ENCODE assay signal across 25 mouse cellular contexts in the genomic region with DNA sequence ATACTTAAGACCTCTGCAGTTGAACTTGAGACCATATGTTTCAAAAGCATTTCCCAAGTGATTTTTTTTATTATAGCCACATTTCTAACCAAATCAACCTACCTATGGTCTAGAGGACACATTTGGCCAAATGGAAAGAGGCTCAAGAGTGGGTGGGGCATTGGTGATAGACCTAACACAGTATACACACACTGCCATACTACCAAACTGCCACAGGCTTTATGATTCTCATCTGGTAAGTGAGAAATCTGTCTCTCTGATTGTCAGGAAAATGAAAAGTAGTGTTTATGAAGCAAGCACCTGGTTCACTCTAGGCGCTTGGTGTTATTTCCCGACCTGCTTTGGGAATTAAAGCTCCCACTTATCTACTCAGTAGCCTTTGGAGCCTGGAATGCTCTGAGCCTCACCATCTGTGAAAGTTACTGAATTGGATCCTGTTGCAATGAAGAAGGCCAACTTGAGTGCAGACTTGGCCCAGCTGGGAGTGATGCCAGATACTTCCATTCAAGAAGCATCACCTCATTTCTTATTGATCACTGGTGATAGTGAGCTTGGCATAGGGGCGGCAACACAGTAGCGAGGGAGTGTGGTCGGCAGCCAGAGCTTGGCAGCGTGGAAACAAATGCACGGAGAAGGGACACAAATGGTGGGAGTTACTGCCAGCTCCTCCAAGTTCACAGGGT.
DNase-seq lines count a peak whose midpoint lies in the region; ATAC-seq and TF ChIP-seq lines count a peak whose summit lies in the region.
"Had no signal": no experiment of that assay in that cellular context is flagged by ENCODE, and none has a peak within 500 bp of the region (broad histone marks: within the 10 kb centered on the region; RNA-seq: fewer than 3 reads in every experiment).

No protein-coding gene starts in this region.

- no peak overlapping the region for H3K9ac ChIP-seq in forebrain, embryonic 14.5 days (ENCODE audit: low read length)
- no peak overlapping the region for H3K9ac ChIP-seq in forebrain, embryonic 11.5 days (ENCODE audit: low read length)
- H3K9ac ChIP-seq in lung, embryonic 14.5 days = no peak overlapping the region
- H3K9ac ChIP-seq in heart, embryonic 11.5 days (ENCODE audit: low read depth, low read length) = no peak overlapping the region
- H3K9ac ChIP-seq: embryonic facial prominence, embryonic 12.5 days; limb, embryonic 13.5 days; midbrain, embryonic 15.5 days; stomach, embryonic 15.5 days had no signal

- no peaks in the 10 kb centered on the region for H3K4me1 ChIP-seq in forebrain, embryonic 14.5 days (ENCODE audit: control insufficient read depth, insufficient read depth, low read length)
- H3K4me1 ChIP-seq in forebrain, embryonic 11.5 days (replicated peaks; ENCODE audit: control insufficient read depth, insufficient read depth, low read length) = no peaks in the 10 kb centered on the region
- no peaks in the 10 kb centered on the region for H3K4me1 ChIP-seq in lung, embryonic 14.5 days (ENCODE audit: insufficient read depth)
- no peaks in the 10 kb centered on the region for H3K4me1 ChIP-seq in heart, embryonic 11.5 days (ENCODE audit: control insufficient read depth, insufficient read depth, low read length)
- H3K4me1 ChIP-seq: embryonic facial prominence, embryonic 12.5 days; midbrain, embryonic 15.5 days; stomach, embryonic 15.5 days had no signal

- no peak for TF ChIP-seq POLR2A in brain, embryonic 14.5 days (IDR thresholded peaks at IDR 0.05; ENCODE audit: borderline replicate concordance, extremely low read depth, insufficient read depth, insufficient read length, poor library complexity, severe bottlenecking)

- peak; percentile 48; the same call in 1 of the 2 replicates for ATAC-seq in forebrain, embryonic 14.5 days
- no peak for ATAC-seq in forebrain, embryonic 11.5 days (replicated peaks; ENCODE audit: low FRiP score)
- no peak for ATAC-seq in lung, embryonic 14.5 days (ENCODE audit: insufficient read depth)
- 0 out of 2 replicates have a peak, but pooled peaks have one; percentile 36 for ATAC-seq in common myeloid progenitor, adult 5-6 weeks (replicated peaks; ENCODE audit: low read depth, poor library complexity, severe bottlenecking)
- no peak for ATAC-seq in heart, embryonic 11.5 days (replicated peaks; ENCODE audit: insufficient number of reproducible peaks, low FRiP score, low TSS enrichment)
- ATAC-seq: intestine, postnatal 0 days; midbrain, embryonic 15.5 days had no signal

- H3K4me3 ChIP-seq in forebrain, embryonic 14.5 days (ENCODE audit: low read depth, low read length) = no peak overlapping the region
- no peak overlapping the region for H3K4me3 ChIP-seq in forebrain, embryonic 11.5 days (ENCODE audit: low read depth, low read length)
- no peak overlapping the region for H3K4me3 ChIP-seq in lung, embryonic 14.5 days (ENCODE audit: low read depth, low read length)
- H3K4me3 ChIP-seq in heart, embryonic 11.5 days (ENCODE audit: low read depth, low read length) = no peak overlapping the region
- H3K4me3 ChIP-seq: embryonic facial prominence, embryonic 12.5 days; limb, embryonic 13.5 days; midbrain, embryonic 15.5 days; stomach, embryonic 15.5 days had no signal

- peak; percentile 75 for DNase-seq in forebrain, embryonic 14.5 days (ENCODE audit: low spot score)
- no peak for DNase-seq in forebrain, embryonic 11.5 days (ENCODE audit: low spot score)
- DNase-seq in lung, embryonic 14.5 days = peak; percentile 68
- DNase-seq in lung, postnatal 4 days = no peak
- DNase-seq in brain, embryonic 14.5 days (ENCODE audit: low read depth) = peak; percentile 87
- DNase-seq in testis, postnatal 10 days (ENCODE audit: low spot score) = no peak
- DNase-seq: adrenal gland, adult 2 months; adrenal gland, postnatal 36 days; B cell, adult 2 months; cerebellum, adult 11 months; cerebellum, adult 9-11 months; gastrocnemius, postnatal 10 days; heart, postnatal 14 days; kidney, adult 9 months; kidney, postnatal 10 days; lung, postnatal 10 days; thymus, postnatal 14 days had no signal

- no peaks in the 10 kb centered on the region for H3K9me3 ChIP-seq in forebrain, embryonic 14.5 days (replicated peaks; ENCODE audit: control insufficient read depth, low read length)
- H3K9me3 ChIP-seq in forebrain, embryonic 11.5 days (ENCODE audit: control insufficient read depth, low read length) = no peaks in the 10 kb centered on the region
- no peaks in the 10 kb centered on the region for H3K9me3 ChIP-seq in lung, embryonic 14.5 days (ENCODE audit: low read depth, low read length)
- no peaks in the 10 kb centered on the region for H3K9me3 ChIP-seq in heart, embryonic 11.5 days (replicated peaks; ENCODE audit: control insufficient read depth, low read length)
- H3K9me3 ChIP-seq: embryonic facial prominence, embryonic 12.5 days; limb, embryonic 13.5 days; midbrain, embryonic 15.5 days; stomach, embryonic 15.5 days had no signal

- no peak overlapping the region for H3K27ac ChIP-seq in forebrain, embryonic 14.5 days (ENCODE audit: low read depth, low read length)
- H3K27ac ChIP-seq in forebrain, embryonic 11.5 days (ENCODE audit: low read depth, low read length) = no peak overlapping the region
- no peak overlapping the region for H3K27ac ChIP-seq in lung, embryonic 14.5 days (ENCODE audit: low read depth)
- no peak overlapping the region for H3K27ac ChIP-seq in heart, embryonic 11.5 days (ENCODE audit: low read depth, low read length)
- H3K27ac ChIP-seq: embryonic facial prominence, embryonic 12.5 days; limb, embryonic 13.5 days; midbrain, embryonic 15.5 days; stomach, embryonic 15.5 days had no signal

- H3K36me3 ChIP-seq in forebrain, embryonic 14.5 days (ENCODE audit: control insufficient read depth, insufficient read depth, low read length) = no peaks in the 10 kb centered on the region
- H3K36me3 ChIP-seq in forebrain, embryonic 11.5 days (ENCODE audit: control insufficient read depth, insufficient read depth, low read length) = no peaks in the 10 kb centered on the region
- H3K36me3 ChIP-seq in lung, embryonic 14.5 days (ENCODE audit: insufficient read depth) = no peaks in the 10 kb centered on the region
- H3K36me3 ChIP-seq in heart, embryonic 11.5 days (ENCODE audit: control insufficient read depth, insufficient read depth, low read length) = no peaks in the 10 kb centered on the region
- H3K36me3 ChIP-seq: embryonic facial prominence, embryonic 12.5 days; limb, embryonic 13.5 days; midbrain, embryonic 15.5 days; stomach, embryonic 15.5 days had no signal

- no peak overlapping the region for H3K4me2 ChIP-seq in forebrain, embryonic 14.5 days (ENCODE audit: low read length)
- no peak overlapping the region for H3K4me2 ChIP-seq in forebrain, embryonic 11.5 days (ENCODE audit: low read depth, low read length, severe bottlenecking)
- H3K4me2 ChIP-seq in lung, embryonic 14.5 days = no peak overlapping the region
- no peak overlapping the region for H3K4me2 ChIP-seq in heart, embryonic 11.5 days
- H3K4me2 ChIP-seq: embryonic facial prominence, embryonic 12.5 days; limb, embryonic 13.5 days; liver, embryonic 11.5 days; midbrain, embryonic 15.5 days; stomach, embryonic 15.5 days had no signal

- no peaks in the 10 kb centered on the region for H3K27me3 ChIP-seq in forebrain, embryonic 14.5 days (replicated peaks; ENCODE audit: control insufficient read depth, insufficient read depth, low read length)
- H3K27me3 ChIP-seq in forebrain, embryonic 11.5 days (ENCODE audit: control insufficient read depth, insufficient read depth, low read length) = no peaks in the 10 kb centered on the region
- H3K27me3 ChIP-seq in lung, embryonic 14.5 days (ENCODE audit: insufficient read depth, low read length) = no peaks in the 10 kb centered on the region
- no peaks in the 10 kb centered on the region for H3K27me3 ChIP-seq in heart, embryonic 11.5 days (ENCODE audit: control insufficient read depth, insufficient read depth, low read length)
- H3K27me3 ChIP-seq: embryonic facial prominence, embryonic 12.5 days; limb, embryonic 13.5 days; midbrain, embryonic 15.5 days; stomach, embryonic 15.5 days had no signal

- 61% methylated on average over 7 of the region's 7 CpGs for WGBS in forebrain, embryonic 14.5 days
- WGBS in forebrain, embryonic 11.5 days = 94% methylated on average over 7 of the region's 7 CpGs
- 54% methylated on average over 7 of the region's 7 CpGs for WGBS in lung, embryonic 14.5 days
- 81% methylated on average over 7 of the region's 7 CpGs for WGBS in heart, embryonic 11.5 days (ENCODE audit: insufficient replicate concordance)

- no peak for TF ChIP-seq CTCF in lung, embryonic 14.5 days (IDR thresholded peaks at IDR 0.05; ENCODE audit: low read depth)
- TF ChIP-seq CTCF in brain, embryonic 14.5 days (IDR thresholded peaks at IDR 0.05; ENCODE audit: borderline replicate concordance, extremely low read depth, insufficient read depth, insufficient read length) = no peak

Comparison
In these comparisons a context has a peak if more than half of its experiments do, and no peak if none do; other contexts are left out.
1. ATAC-seq: peak in forebrain, embryonic 14.5 days (single experiment) and common myeloid progenitor, adult 5-6 weeks (single experiment); none in forebrain, embryonic 11.5 days (single experiment), lung, embryonic 14.5 days (single experiment) and heart, embryonic 11.5 days (single experiment).
2. DNase-seq: peak in forebrain, embryonic 14.5 days (single experiment), lung, embryonic 14.5 days (single experiment) and brain, embryonic 14.5 days (single experiment); none in forebrain, embryonic 11.5 days (single experiment), lung, postnatal 4 days (0 of 2) and testis, postnatal 10 days (single experiment).